Comparison of ENCODE assay signal across 10 mouse cellular contexts in genomic region chr1:185501801-185502340, GRCm38 (mm10). TPM values are rescaled to one million over a fixed set of nuclear protein-coding genes. Genes with fewer than 3 reads are reported as not detected.
A peak's percentile ranks its signal among the peaks of the same experiment; 100 is the strongest.
DNase-seq lines count a peak whose midpoint lies in the region; ATAC-seq and TF ChIP-seq lines count a peak whose summit lies in the region.
"Had no signal": no experiment of that assay in that cellular context is flagged by ENCODE, and none has a peak within 500 bp of the region (broad histone marks: within the 10 kb centered on the region; RNA-seq: fewer than 3 reads in every experiment).

No protein-coding gene starts in this region.

- WGBS in forebrain, postnatal 0 days: 26% methylated on average over 10 of the region's 10 CpGs
- 30% methylated on average over 10 of the region's 10 CpGs for WGBS in forebrain, embryonic 13.5 days
- 28% methylated on average over 10 of the region's 10 CpGs for WGBS in midbrain, embryonic 14.5 days
- WGBS in midbrain, embryonic 16.5 days: 34% methylated on average over 10 of the region's 10 CpGs

- H3K9ac ChIP-seq in forebrain, postnatal 0 days: no peak overlapping the region
- H3K9ac ChIP-seq in forebrain, embryonic 13.5 days: no peak overlapping the region
- H3K9ac ChIP-seq in midbrain, embryonic 14.5 days (replicated peaks; ENCODE audit: low read length): no peak overlapping the region
- H3K9ac ChIP-seq in midbrain, embryonic 16.5 days (ENCODE audit: low read depth, low read length): no peak overlapping the region
- H3K9ac ChIP-seq: neural tube, embryonic 13.5 days had no signal

- H3K36me3 ChIP-seq in forebrain, postnatal 0 days (ENCODE audit: insufficient read depth): no peaks in the 10 kb centered on the region
- H3K36me3 ChIP-seq in forebrain, embryonic 13.5 days (ENCODE audit: poor library complexity, severe bottlenecking): no peaks in the 10 kb centered on the region
- H3K36me3 ChIP-seq in midbrain, embryonic 14.5 days (ENCODE audit: control insufficient read depth, insufficient read depth, low read length): no peaks in the 10 kb centered on the region
- no peaks in the 10 kb centered on the region for H3K36me3 ChIP-seq in midbrain, embryonic 16.5 days (ENCODE audit: control insufficient read depth, insufficient read depth, low read length)
- H3K36me3 ChIP-seq: neural tube, embryonic 13.5 days had no signal

- TF ChIP-seq CTCF in forebrain, postnatal 0 days (IDR thresholded peaks at IDR 0.05; ENCODE audit: low read depth): peak; percentile 80

- peak; percentile 83 for DNase-seq in forebrain, postnatal 0 days
- peak; percentile 82 for DNase-seq in midbrain, embryonic 14.5 days
- peak; percentile 76 to 77 for DNase-seq in cerebellum, postnatal 14 days
- DNase-seq in layer of hippocampus, adult 9-10 months (ENCODE audit: low spot score): peak; percentile 40
- DNase-seq in right cerebral cortex, postnatal 10 days (ENCODE audit: low spot score in 2 of 2): peak; percentile 63 to 70
- DNase-seq in thymus, adult 18-20 months: no peak

- ATAC-seq in forebrain, postnatal 0 days: no peak
- no peak for ATAC-seq in forebrain, embryonic 13.5 days
- ATAC-seq in midbrain, embryonic 14.5 days (ENCODE audit: low FRiP score, low TSS enrichment): no peak
- ATAC-seq in midbrain, embryonic 16.5 days: no peak

- H3K27ac ChIP-seq in forebrain, postnatal 0 days (ENCODE audit: low read depth, low read length): no peak overlapping the region
- no peak overlapping the region for H3K27ac ChIP-seq in forebrain, embryonic 13.5 days
- no peak overlapping the region for H3K27ac ChIP-seq in midbrain, embryonic 14.5 days (replicated peaks; ENCODE audit: low read depth, low read length)
- H3K27ac ChIP-seq in midbrain, embryonic 16.5 days (ENCODE audit: low read length): no peak overlapping the region
- H3K27ac ChIP-seq: neural tube, embryonic 13.5 days had no signal

- H3K9me3 ChIP-seq in forebrain, postnatal 0 days (ENCODE audit: low read length): no peaks in the 10 kb centered on the region
- no peaks in the 10 kb centered on the region for H3K9me3 ChIP-seq in forebrain, embryonic 13.5 days (replicated peaks)
- H3K9me3 ChIP-seq in midbrain, embryonic 14.5 days (ENCODE audit: control insufficient read depth, low read length): no peaks in the 10 kb centered on the region
- H3K9me3 ChIP-seq in midbrain, embryonic 16.5 days (replicated peaks; ENCODE audit: control insufficient read depth, low read length, poor library complexity, severe bottlenecking): no peaks in the 10 kb centered on the region
- H3K9me3 ChIP-seq: neural tube, embryonic 13.5 days had no signal

- H3K4me3 ChIP-seq in forebrain, postnatal 0 days (ENCODE audit: low read depth, low read length): no peak overlapping the region
- H3K4me3 ChIP-seq in forebrain, embryonic 13.5 days: no peak overlapping the region
- no peak overlapping the region for H3K4me3 ChIP-seq in midbrain, embryonic 14.5 days (replicated peaks; ENCODE audit: low read depth, low read length)
- no peak overlapping the region for H3K4me3 ChIP-seq in midbrain, embryonic 16.5 days (ENCODE audit: low read depth, low read length)
- H3K4me3 ChIP-seq: neural tube, embryonic 13.5 days had no signal

- H3K27me3 ChIP-seq in forebrain, postnatal 0 days (ENCODE audit: insufficient read depth, low read length): no peaks in the 10 kb centered on the region
- no peaks in the 10 kb centered on the region for H3K27me3 ChIP-seq in forebrain, embryonic 13.5 days
- no peaks in the 10 kb centered on the region for H3K27me3 ChIP-seq in midbrain, embryonic 14.5 days (ENCODE audit: control insufficient read depth, insufficient read depth, low read length)
- H3K27me3 ChIP-seq in midbrain, embryonic 16.5 days (ENCODE audit: control insufficient read depth, insufficient read depth, low read depth, low read length): no peaks in the 10 kb centered on the region
- H3K27me3 ChIP-seq: neural tube, embryonic 13.5 days had no signal

- H3K4me2 ChIP-seq in forebrain, postnatal 0 days (ENCODE audit: low read depth): no peak overlapping the region
- H3K4me2 ChIP-seq in forebrain, embryonic 13.5 days: no peak overlapping the region
- no peak overlapping the region for H3K4me2 ChIP-seq in midbrain, embryonic 14.5 days (ENCODE audit: low read length)
- no peak overlapping the region for H3K4me2 ChIP-seq in midbrain, embryonic 16.5 days (ENCODE audit: low read length)
- H3K4me2 ChIP-seq: neural tube, embryonic 13.5 days had no signal

- H3K4me1 ChIP-seq in forebrain, postnatal 0 days (ENCODE audit: insufficient read depth): no peaks in the 10 kb centered on the region
- peaks cover 13% of the 10 kb centered on the region for H3K4me1 ChIP-seq in forebrain, embryonic 13.5 days
- H3K4me1 ChIP-seq in midbrain, embryonic 14.5 days (ENCODE audit: control insufficient read depth, insufficient read depth, low read length): no peaks in the 10 kb centered on the region
- H3K4me1 ChIP-seq in midbrain, embryonic 16.5 days (ENCODE audit: control insufficient read depth, insufficient read depth, low read length): no peaks in the 10 kb centered on the region

RNA-seq across cellular contexts. Expression of gene Slc30a10, which starts 47.2 kb away (rescaled TPM):
- 12.9 and 15.8 TPM in 2 replicates for total RNA-seq in forebrain, postnatal 0 days (2014; rRNA removed)
- 3.2 and 5.0 TPM in 2 replicates for polyA plus RNA-seq in forebrain, postnatal 0 days (2015; fragmentation: Nextera tagmentation; extraction: Ambion mirVana)
- 8.2 and 10.5 TPM in 2 replicates for polyA plus RNA-seq in forebrain, embryonic 13.5 days (2015; fragmentation: Nextera tagmentation; extraction: Ambion mirVana)
- polyA plus RNA-seq in midbrain, embryonic 14.5 days (2014; fragmentation: Nextera tagmentation; extraction: Ambion mirVana): 4.6 and 5.7 TPM in 2 replicates
- polyA plus RNA-seq in midbrain, embryonic 16.5 days (2015; fragmentation: Nextera tagmentation; extraction: Ambion mirVana): 6.5 and 7.9 TPM in 2 replicates
- total RNA-seq: hematopoietic stem cell, adult 5-6 weeks had no signal

Comparison
In these comparisons a context has a peak if more than half of its experiments do, and no peak if none do; other contexts are left out.
1. DNase-seq: peak in forebrain, postnatal 0 days (single experiment), midbrain, embryonic 14.5 days (single experiment), cerebellum, postnatal 14 days (2 of 2), layer of hippocampus, adult 9-10 months (single experiment) and right cerebral cortex, postnatal 10 days (2 of 2); none in thymus, adult 18-20 months (0 of 2).